Comparison of ENCODE assay signal across 10 mouse cellular contexts in the genomic region with DNA sequence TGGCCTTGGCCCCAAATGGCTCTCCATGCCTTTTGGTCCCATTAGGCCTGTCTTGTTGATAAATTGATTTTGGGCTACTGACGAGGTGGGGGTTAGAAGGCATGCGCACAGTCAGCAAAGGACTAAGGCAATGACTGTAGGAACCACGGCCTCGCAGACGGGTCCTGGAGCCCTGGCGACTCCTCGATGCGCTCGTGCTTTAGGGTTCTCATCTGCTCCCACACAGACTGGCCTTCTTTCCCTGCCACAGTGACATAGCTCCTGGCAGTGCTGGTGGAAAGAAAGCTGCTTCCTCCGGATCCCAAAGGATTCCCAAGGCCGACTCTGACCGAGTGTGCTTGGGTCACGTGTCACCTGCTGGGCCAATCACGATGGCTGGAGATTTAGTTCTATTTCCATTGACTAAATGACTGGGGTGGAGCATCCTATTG. TPM values are rescaled to one million over a fixed set of nuclear protein-coding genes. Genes with fewer than 3 reads are reported as not detected.
DNase-seq lines count a peak whose midpoint lies in the region; ATAC-seq lines count a peak whose summit lies in the region.
"Had no signal": no experiment of that assay in that cellular context is flagged by ENCODE, and none has a peak within 500 bp of the region (broad histone marks: within the 10 kb centered on the region; RNA-seq: fewer than 3 reads in every experiment).

No protein-coding gene starts in this region.

- no peak overlapping the region for H3K9ac ChIP-seq in hindbrain, embryonic 12.5 days
- H3K9ac ChIP-seq in hindbrain, embryonic 11.5 days (ENCODE audit: low read depth, low read length): no peak overlapping the region
- H3K9ac ChIP-seq: heart, embryonic 13.5 days; liver, embryonic 15.5 days had no signal

- ATAC-seq in hindbrain, embryonic 12.5 days (ENCODE audit: low FRiP score): no peak
- no peak for ATAC-seq in hindbrain, embryonic 11.5 days (ENCODE audit: low FRiP score)
- ATAC-seq in granulocyte monocyte progenitor cell, adult 5-6 weeks (replicated peaks; ENCODE audit: poor library complexity, severe bottlenecking): no peak

- H3K27me3 ChIP-seq in hindbrain, embryonic 12.5 days: no peaks in the 10 kb centered on the region
- H3K27me3 ChIP-seq in hindbrain, embryonic 11.5 days (ENCODE audit: control insufficient read depth, insufficient read depth, low read length): no peaks in the 10 kb centered on the region

- H3K27ac ChIP-seq in hindbrain, embryonic 12.5 days: peak overlapping the region; percentile 35; the same call in 1 of the 2 replicates
- no peak overlapping the region for H3K27ac ChIP-seq in hindbrain, embryonic 11.5 days (ENCODE audit: low read depth, low read length)
- H3K27ac ChIP-seq: heart, embryonic 13.5 days; liver, embryonic 15.5 days had no signal

- H3K4me1 ChIP-seq in hindbrain, embryonic 12.5 days: peaks cover 44% of the 10 kb centered on the region
- H3K4me1 ChIP-seq in hindbrain, embryonic 11.5 days (replicated peaks; ENCODE audit: control insufficient read depth, insufficient read depth, low read length): no peaks in the 10 kb centered on the region
- H3K4me1 ChIP-seq: liver, embryonic 15.5 days had no signal

- DNase-seq in hindbrain, embryonic 11.5 days (ENCODE audit: low spot score): no peak
- peak; percentile 76 for DNase-seq in ES-CJ7 (ENCODE audit: low read depth, low spot score)
- DNase-seq in adrenal gland, postnatal 36 days: peak; percentile 56 to 66
- DNase-seq in heart, postnatal 36 days: peak; percentile 58 to 63
- DNase-seq in urinary bladder, postnatal 10 days (ENCODE audit: low spot score): no peak
- no peak for DNase-seq in left cerebral cortex, postnatal 14 days (ENCODE audit: low spot score in 2 of 2)

- intact Hi-C loops in heart, postnatal 36 days (cut with DNase I): no loop called here
- intact Hi-C loops in left cerebral cortex, postnatal 14 days (cut with DNase I): no loop called here

- no peaks in the 10 kb centered on the region for H3K36me3 ChIP-seq in hindbrain, embryonic 12.5 days
- no peaks in the 10 kb centered on the region for H3K36me3 ChIP-seq in hindbrain, embryonic 11.5 days (ENCODE audit: control insufficient read depth, insufficient read depth, low read length)
- H3K36me3 ChIP-seq: heart, embryonic 13.5 days; liver, embryonic 15.5 days had no signal

- no peaks in the 10 kb centered on the region for H3K9me3 ChIP-seq in hindbrain, embryonic 12.5 days (replicated peaks)
- no peaks in the 10 kb centered on the region for H3K9me3 ChIP-seq in hindbrain, embryonic 11.5 days (ENCODE audit: control insufficient read depth, low read length)
- H3K9me3 ChIP-seq: heart, embryonic 13.5 days; liver, embryonic 15.5 days had no signal

- no peak overlapping the region for H3K4me2 ChIP-seq in hindbrain, embryonic 12.5 days (replicated peaks)
- H3K4me2 ChIP-seq in hindbrain, embryonic 11.5 days (replicated peaks; ENCODE audit: low read depth, low read length): no peak overlapping the region
- H3K4me2 ChIP-seq: heart, embryonic 13.5 days; liver, embryonic 15.5 days had no signal

- H3K4me3 ChIP-seq in hindbrain, embryonic 12.5 days: no peak overlapping the region
- H3K4me3 ChIP-seq in hindbrain, embryonic 11.5 days (ENCODE audit: low read depth, low read length): no peak overlapping the region
- H3K4me3 ChIP-seq: heart, embryonic 13.5 days; liver, embryonic 15.5 days had no signal

- 60% methylated on average over 14 of the region's 14 CpGs for WGBS in hindbrain, embryonic 12.5 days
- 59% methylated on average over 14 of the region's 14 CpGs for WGBS in hindbrain, embryonic 11.5 days

RNA-seq across cellular contexts. Expression of a gene that starts 11.9 kb away (rescaled TPM):
- 135 and 138 TPM in 2 replicates for polyA plus RNA-seq in hindbrain, embryonic 12.5 days (2016; fragmentation: Nextera tagmentation; extraction: Ambion mirVana)
- 33.0 and 42.6 TPM in 2 replicates for polyA plus RNA-seq in hindbrain, embryonic 11.5 days (2014; fragmentation: Nextera tagmentation; extraction: Ambion mirVana)
- total RNA-seq in adrenal gland, postnatal 36 days (2021): 10 to 100 TPM; 92.4 to 97.7 TPM
- 10 to 100 TPM; 89.5 to 92.1 TPM for total RNA-seq in heart, postnatal 36 days (2021)
- 0.90 and 3.0 TPM in 2 replicates for total RNA-seq in granulocyte monocyte progenitor cell, adult 5-6 weeks (2014; fragmentation: Nextera tagmentation)
- total RNA-seq in granulocyte monocyte progenitor cell, adult 5-6 weeks (2017): 3.0 and 3.2 TPM in 2 replicates
- total RNA-seq in left cerebral cortex, postnatal 14 days (2021): 1,000 to 10,000 TPM; 1,335 to 1,338 TPM

RNA-seq across cellular contexts. Expression of a gene that starts 56.4 kb away (rescaled TPM):
- 79.0 and 87.1 TPM in 2 replicates for polyA plus RNA-seq in hindbrain, embryonic 12.5 days (2016; fragmentation: Nextera tagmentation; extraction: Ambion mirVana)
- 63.4 and 65.2 TPM in 2 replicates for polyA plus RNA-seq in hindbrain, embryonic 11.5 days (2014; fragmentation: Nextera tagmentation; extraction: Ambion mirVana)
- total RNA-seq in adrenal gland, postnatal 36 days (2021): 10 to 100 TPM; 21.0 to 39.0 TPM
- 10 to 100 TPM; 29.9 to 33.3 TPM for total RNA-seq in heart, postnatal 36 days (2021)
- 3.5 and 8.7 TPM in 2 replicates for total RNA-seq in granulocyte monocyte progenitor cell, adult 5-6 weeks (2014; fragmentation: Nextera tagmentation)
- total RNA-seq in granulocyte monocyte progenitor cell, adult 5-6 weeks (2017): 2.8 and 4.6 TPM in 2 replicates
- total RNA-seq in left cerebral cortex, postnatal 14 days (2021): 10 to 100 TPM; 56.1 to 56.5 TPM

Comparison
In these comparisons a context has a peak if more than half of its experiments do, and no peak if none do; other contexts are left out.
1. DNase-seq: peak in ES-CJ7 (single experiment), adrenal gland, postnatal 36 days (2 of 2) and heart, postnatal 36 days (2 of 2); none in hindbrain, embryonic 11.5 days (single experiment), urinary bladder, postnatal 10 days (single experiment) and left cerebral cortex, postnatal 14 days (0 of 2).
2. RNA of a gene that starts 11.9 kb away (total RNA-seq): 1,335 to 1,338 TPM in left cerebral cortex, postnatal 14 days, 92.4 to 97.7 TPM in adrenal gland, postnatal 36 days and 89.5 to 92.1 TPM in heart, postnatal 36 days; 0.90 to 3.2 TPM in granulocyte monocyte progenitor cell, adult 5-6 weeks; every median in the first group is over 10 times any median in the second.